Mouse (Mus musculus): ENCODE data around the gene Rabl6. TPM values are rescaled to one million over a fixed set of nuclear protein-coding genes. Genes with fewer than 3 reads are reported as not detected.

The Rabl6 gene
- total RNA-seq (2014; rRNA removed; ENCODE audit: low replicate concordance) (52.1 and 89.9 TPM in 2 replicates), polyA plus RNA-seq (2015; fragmentation: Nextera tagmentation; extraction: Ambion mirVana) (28.7 and 30.7 TPM in 2 replicates)

DNA sequence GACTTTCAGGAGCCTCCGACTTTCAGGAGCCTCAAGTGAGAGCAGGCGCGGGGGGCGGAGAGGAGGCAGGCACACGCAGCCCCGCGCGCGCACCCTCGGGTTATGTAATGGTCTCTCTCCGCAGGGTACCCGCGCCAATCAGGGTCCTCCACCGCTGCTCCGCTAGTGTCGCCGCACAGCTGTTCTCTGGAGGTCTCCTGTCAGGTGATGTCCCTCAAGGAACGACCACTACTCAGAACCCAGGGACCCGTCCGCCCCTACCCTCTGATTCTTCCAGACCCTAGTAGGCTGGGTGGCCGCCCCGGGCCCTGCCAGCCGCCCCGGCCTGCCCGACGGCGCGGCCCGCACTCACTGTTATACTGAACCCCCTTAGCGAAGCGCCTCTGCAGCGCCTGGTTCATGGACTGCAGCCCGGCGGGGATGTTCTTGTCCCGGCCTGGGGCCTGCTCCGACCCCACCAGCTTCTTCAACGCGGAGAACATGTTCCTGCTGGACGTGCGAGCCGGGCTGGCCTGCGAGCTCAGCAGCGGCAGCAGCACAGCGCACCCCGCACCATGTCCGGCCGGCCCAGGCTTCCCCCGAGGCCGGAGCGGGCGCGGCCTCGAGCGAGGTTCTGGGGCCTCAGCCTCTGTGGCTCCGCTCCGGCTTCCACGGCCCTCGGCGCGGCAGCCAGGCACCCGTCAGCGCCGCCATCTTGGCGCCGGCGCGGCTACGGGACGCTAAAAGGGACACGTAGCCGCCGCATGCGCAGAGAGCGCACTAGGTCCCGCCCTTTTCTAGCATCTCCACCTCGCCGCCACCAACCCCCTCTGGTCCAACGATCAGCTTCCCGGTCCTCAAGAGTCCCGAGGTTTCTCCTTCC is at the start of gene Rabl6:
Gene Rabl6 (minus strand): TSS at position 761 of the 862 bp plus-strand sequence.
- Histone ChIP-seq H3K27me3 (ENCODE audit: control insufficient read depth, insufficient read depth, low read length) (no peaks in the 10 kb centered on the region), H3K4me3 (ENCODE audit: low read depth, low read length) (peak within 1 kb of the TSS; percentile 93), H3K36me3 (replicated peaks; ENCODE audit: control insufficient read depth, insufficient read depth, low read length) (peaks cover 8% of the 10 kb centered on the region; the same call in 1 of the 2 replicates), H3K9me3 (replicated peaks; ENCODE audit: control insufficient read depth, low read length) (no peaks in the 10 kb centered on the region), H3K4me1 (ENCODE audit: control insufficient read depth, insufficient read depth) (peaks cover 12% of the 10 kb centered on the region), H3K4me2 (ENCODE audit: low read depth, low read length) (peak within 1 kb of the TSS; percentile 90), H3K9ac (replicated peaks; ENCODE audit: low read depth, low read length) (peak within 1 kb of the TSS; percentile 87), H3K27ac (ENCODE audit: low read depth) (peak within 1 kb of the TSS; percentile 86)
- peak; percentile 78 for DNase-seq (ENCODE audit: low spot score)
- under 1% methylated on average over 74 of the region's 80 CpGs for WGBS
- TF ChIP-seq EP300 (IDR thresholded peaks at IDR 0.05; ENCODE audit: low read depth) (no peak), CTCF (IDR thresholded peaks at IDR 0.05; ENCODE audit: low read depth) (no peak)
- peak; percentile 90 for ATAC-seq (ENCODE audit: insufficient read depth, low read depth)

DNA sequence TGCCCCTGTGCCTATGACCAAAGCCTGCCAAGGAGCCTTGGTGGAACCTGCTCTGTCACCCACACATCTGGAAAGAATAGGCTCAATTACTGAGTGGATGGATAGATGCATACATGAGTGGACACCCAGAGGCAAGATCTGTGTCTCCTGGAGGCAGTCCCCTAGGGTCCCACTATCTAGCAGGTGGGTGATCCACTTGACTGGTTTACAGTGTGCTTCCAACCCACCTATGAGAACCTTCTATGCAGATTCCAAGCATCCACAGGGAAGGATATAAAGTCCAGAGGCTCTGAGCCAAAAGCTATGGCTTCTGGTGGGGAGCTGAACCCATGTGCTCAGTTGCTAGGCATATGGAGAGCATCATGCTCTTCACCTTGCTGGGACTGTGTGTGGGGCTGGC is 49.3 kb upstream of the Rabl6 start, which contains the start of gene Lcn5:
Gene Lcn5 (plus strand): TSS at position 301 of the 400 bp plus-strand sequence.
- Histone ChIP-seq H3K27me3 (ENCODE audit: control insufficient read depth, insufficient read depth, low read length) (no peaks in the 10 kb centered on the region), H3K9me3 (replicated peaks; ENCODE audit: control insufficient read depth, low read length) (no peaks in the 10 kb centered on the region), H3K4me2 (ENCODE audit: low read depth, low read length) (no peak within 1 kb of the TSS), H3K4me1 (ENCODE audit: control insufficient read depth, insufficient read depth) (no peaks in the 10 kb centered on the region), H3K36me3 (replicated peaks; ENCODE audit: control insufficient read depth, insufficient read depth, low read length) (no peaks in the 10 kb centered on the region), H3K27ac (ENCODE audit: low read depth) (no peak within 1 kb of the TSS), H3K9ac (replicated peaks; ENCODE audit: low read depth, low read length) (no peak within 1 kb of the TSS), H3K4me3 (ENCODE audit: low read depth, low read length) (no peak within 1 kb of the TSS)
- no peak for DNase-seq (ENCODE audit: low spot score)
- ATAC-seq (ENCODE audit: insufficient read depth, low read depth), result no peak
- TF ChIP-seq EP300 (IDR thresholded peaks at IDR 0.05; ENCODE audit: low read depth), result no peak
- no peak for TF ChIP-seq CTCF (IDR thresholded peaks at IDR 0.05; ENCODE audit: low read depth)

DNA sequence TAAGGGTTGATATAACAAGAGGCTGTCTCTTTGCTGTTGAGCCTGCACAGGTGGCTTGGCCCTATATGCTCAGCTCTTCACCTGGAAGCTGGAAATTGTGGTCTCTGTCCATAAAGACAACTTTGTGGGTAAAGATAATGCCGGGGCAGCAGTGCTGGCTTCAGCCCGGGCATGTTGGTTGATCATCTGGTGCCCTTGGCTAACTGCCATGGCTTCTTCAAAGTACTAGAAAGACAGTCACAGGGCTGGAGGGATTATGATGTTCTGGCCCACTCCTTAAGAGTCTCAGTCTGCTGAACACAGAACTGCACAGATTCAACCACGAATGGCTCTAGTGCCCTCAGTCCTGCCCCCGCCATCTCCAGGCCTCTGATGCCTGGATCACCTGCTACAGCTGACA is 48.9 kb upstream of the Rabl6 start:
- H3K27ac ChIP-seq (ENCODE audit: low read depth), result no peak overlapping the region
- ATAC-seq (ENCODE audit: insufficient read depth, low read depth) (no peak), DNase-seq (ENCODE audit: low spot score) (no peak)
- no peaks in the 10 kb centered on the region for H3K27me3 ChIP-seq (ENCODE audit: control insufficient read depth, insufficient read depth, low read length)
- no peaks in the 10 kb centered on the region for H3K4me1 ChIP-seq (ENCODE audit: control insufficient read depth, insufficient read depth)
- no peaks in the 10 kb centered on the region for H3K9me3 ChIP-seq (replicated peaks; ENCODE audit: control insufficient read depth, low read length)
- WGBS, result 54% methylated on average over 4 of the region's 4 CpGs
- no peak overlapping the region for H3K4me3 ChIP-seq (ENCODE audit: low read depth, low read length)
- no peak overlapping the region for H3K9ac ChIP-seq (replicated peaks; ENCODE audit: low read depth, low read length)
- H3K36me3 ChIP-seq (replicated peaks; ENCODE audit: control insufficient read depth, insufficient read depth, low read length), result no peaks in the 10 kb centered on the region
- H3K4me2 ChIP-seq (ENCODE audit: low read depth, low read length), result no peak overlapping the region
- TF ChIP-seq EP300 (IDR thresholded peaks at IDR 0.05; ENCODE audit: low read depth), result no peak
- TF ChIP-seq CTCF (IDR thresholded peaks at IDR 0.05; ENCODE audit: low read depth), result no peak

DNA sequence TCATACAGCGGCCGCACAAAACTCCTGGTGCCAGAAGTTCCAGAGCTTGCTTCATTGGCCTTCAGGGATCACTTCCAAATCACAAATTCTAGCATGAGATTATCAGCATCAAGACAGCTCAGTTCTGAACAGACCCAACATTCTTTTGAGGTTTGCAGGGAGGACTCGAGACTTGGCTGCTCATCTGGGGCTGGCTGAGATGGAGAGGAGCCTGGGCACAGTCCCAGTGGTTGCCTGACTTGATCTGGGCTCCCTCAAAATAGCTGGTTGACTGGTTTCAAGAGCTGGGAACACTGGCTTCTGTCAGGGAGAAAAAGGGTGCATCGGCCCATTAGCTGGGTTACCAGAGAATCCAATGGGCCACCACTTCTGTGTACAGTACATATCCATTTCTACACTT is 48.4 kb upstream of the Rabl6 start:
- ATAC-seq (ENCODE audit: insufficient read depth, low read depth) (no peak), DNase-seq (ENCODE audit: low spot score) (no peak)
- no peaks in the 10 kb centered on the region for H3K4me1 ChIP-seq (ENCODE audit: control insufficient read depth, insufficient read depth)
- H3K27ac ChIP-seq (ENCODE audit: low read depth), result no peak overlapping the region
- no peak for TF ChIP-seq EP300 (IDR thresholded peaks at IDR 0.05; ENCODE audit: low read depth)
- TF ChIP-seq CTCF (IDR thresholded peaks at IDR 0.05; ENCODE audit: low read depth), result no peak
- no peaks in the 10 kb centered on the region for H3K9me3 ChIP-seq (replicated peaks; ENCODE audit: control insufficient read depth, low read length)
- no peak overlapping the region for H3K9ac ChIP-seq (replicated peaks; ENCODE audit: low read depth, low read length)
- no peak overlapping the region for H3K4me3 ChIP-seq (ENCODE audit: low read depth, low read length)
- WGBS, result 70% methylated on average over 4 of the region's 4 CpGs
- no peaks in the 10 kb centered on the region for H3K27me3 ChIP-seq (ENCODE audit: control insufficient read depth, insufficient read depth, low read length)
- no peaks in the 10 kb centered on the region for H3K36me3 ChIP-seq (replicated peaks; ENCODE audit: control insufficient read depth, insufficient read depth, low read length)
- no peak overlapping the region for H3K4me2 ChIP-seq (ENCODE audit: low read depth, low read length)

- H3K9ac ChIP-seq (replicated peaks; ENCODE audit: low read depth, low read length), result no peak overlapping the region
- DNase-seq (ENCODE audit: low spot score), result no peak
- no peaks in the 10 kb centered on the region for H3K27me3 ChIP-seq (ENCODE audit: control insufficient read depth, insufficient read depth, low read length)
- no peak for ATAC-seq (ENCODE audit: insufficient read depth, low read depth)
- H3K9me3 ChIP-seq (replicated peaks; ENCODE audit: control insufficient read depth, low read length), result no peaks in the 10 kb centered on the region
- no peak overlapping the region for H3K4me3 ChIP-seq (ENCODE audit: low read depth, low read length)
- WGBS, result 42% methylated on average over 1 of the region's 1 CpGs
- no peak overlapping the region for H3K27ac ChIP-seq (ENCODE audit: low read depth)
- TF ChIP-seq EP300 (IDR thresholded peaks at IDR 0.05; ENCODE audit: low read depth), result no peak
- TF ChIP-seq CTCF (IDR thresholded peaks at IDR 0.05; ENCODE audit: low read depth), result no peak
- no peaks in the 10 kb centered on the region for H3K4me1 ChIP-seq (ENCODE audit: control insufficient read depth, insufficient read depth)
- no peak overlapping the region for H3K4me2 ChIP-seq (ENCODE audit: low read depth, low read length)
- H3K36me3 ChIP-seq (replicated peaks; ENCODE audit: control insufficient read depth, insufficient read depth, low read length), result no peaks in the 10 kb centered on the region
Observed at GRCm38 (mm10) chr2:25654502-25654901, 46.2 kb upstream of the Rabl6 start.

All from heart, postnatal 0 days (tissue).